Mouse (Mus musculus) colon, adult 2 months (tissue): ENCODE results near the gene C2cd5. TPM values are rescaled to one million over a fixed set of nuclear protein-coding genes. Genes with fewer than 3 reads are reported as not detected.

Source experiments
- polyA plus RNA-seq: library from polyadenylated mRNA; depleted of rRNA; stranded (reverse); fragments of >200 nt; gene quantifications from 2 replicates; pipeline ENCODE4 v1.2.3, GENCODE M21; 2012; rRNA removed

The C2cd5 gene
- polyA plus RNA-seq: 9.6 and 9.7 TPM in 2 replicates

DNA sequence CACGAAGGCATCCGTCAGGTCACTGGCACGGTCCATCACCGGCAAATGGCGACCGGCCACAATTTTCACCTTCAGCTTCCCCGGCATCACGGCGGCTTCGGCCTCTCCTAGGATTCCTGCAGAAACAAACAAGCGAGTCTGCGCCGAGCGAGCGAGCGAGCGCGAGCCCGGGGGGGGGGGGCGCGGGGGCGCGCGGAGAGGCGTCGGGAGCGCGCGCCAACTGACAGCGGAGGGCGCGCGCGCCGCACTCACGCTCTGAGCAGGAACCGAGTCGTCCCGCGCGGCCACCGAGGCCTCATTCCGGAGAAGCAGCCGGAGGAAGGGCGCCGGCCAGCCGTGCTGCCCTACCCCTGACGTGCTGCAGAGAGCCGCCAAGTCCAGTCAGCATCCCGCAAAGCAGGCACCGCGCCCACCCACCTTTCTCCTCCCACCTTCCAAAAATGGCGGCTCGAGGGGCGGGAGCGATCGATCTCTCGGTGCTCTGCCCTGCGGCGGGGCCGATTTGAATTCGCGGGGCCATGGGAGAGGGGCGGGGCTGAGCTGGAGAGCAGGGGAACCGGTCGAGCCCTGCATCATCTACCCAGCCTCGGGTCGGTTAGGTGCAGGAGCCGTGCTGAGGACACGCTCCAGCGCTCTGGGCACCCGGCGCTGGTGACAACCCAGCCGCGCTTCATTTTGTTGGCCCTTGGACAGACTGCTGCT, at the start of gene C2cd5:
Gene C2cd5 (minus strand): TSS at position 461 of the 702 bp plus-strand sequence.

DNA sequence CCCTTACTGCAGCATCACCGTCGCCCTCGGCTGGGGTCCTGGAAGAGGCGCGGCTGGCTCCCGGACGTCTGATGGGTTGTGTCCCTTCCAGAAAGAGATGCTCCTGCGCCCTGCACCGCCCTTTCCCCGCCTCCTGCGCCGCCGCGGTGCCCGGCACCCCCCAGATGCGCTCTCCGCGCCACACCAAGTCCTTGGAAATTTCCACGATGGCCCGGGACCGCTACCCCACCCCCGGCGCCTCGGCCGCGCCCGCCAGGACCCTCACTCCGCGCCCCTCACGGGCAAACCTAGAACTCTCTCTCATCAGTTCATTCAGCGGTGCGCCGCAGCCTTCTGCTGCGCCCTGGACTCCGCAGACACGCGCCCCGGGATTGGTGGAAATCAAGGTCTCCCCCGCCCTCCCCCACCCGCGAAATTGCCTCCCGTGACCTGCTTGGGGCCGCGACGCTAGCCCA, 135.8 kb downstream of the C2cd5 start, which contains the start of gene St8sia1:
Gene St8sia1 (minus strand): TSS at position 377 of the 455 bp plus-strand sequence.

Other genes starting within 250 kb of the C2cd5 start
- gene St8sia1, start 135.7 kb downstream of the C2cd5 start, polyA plus RNA-seq: 0.06 and 0.21 TPM in 2 replicates
- gene Etnk1, start 67.1 kb upstream of the C2cd5 start, polyA plus RNA-seq: 49.9 and 55.6 TPM in 2 replicates